Mouse (Mus musculus): ENCODE measurements around the gene Ell2.

The Ell2 gene

DNA sequence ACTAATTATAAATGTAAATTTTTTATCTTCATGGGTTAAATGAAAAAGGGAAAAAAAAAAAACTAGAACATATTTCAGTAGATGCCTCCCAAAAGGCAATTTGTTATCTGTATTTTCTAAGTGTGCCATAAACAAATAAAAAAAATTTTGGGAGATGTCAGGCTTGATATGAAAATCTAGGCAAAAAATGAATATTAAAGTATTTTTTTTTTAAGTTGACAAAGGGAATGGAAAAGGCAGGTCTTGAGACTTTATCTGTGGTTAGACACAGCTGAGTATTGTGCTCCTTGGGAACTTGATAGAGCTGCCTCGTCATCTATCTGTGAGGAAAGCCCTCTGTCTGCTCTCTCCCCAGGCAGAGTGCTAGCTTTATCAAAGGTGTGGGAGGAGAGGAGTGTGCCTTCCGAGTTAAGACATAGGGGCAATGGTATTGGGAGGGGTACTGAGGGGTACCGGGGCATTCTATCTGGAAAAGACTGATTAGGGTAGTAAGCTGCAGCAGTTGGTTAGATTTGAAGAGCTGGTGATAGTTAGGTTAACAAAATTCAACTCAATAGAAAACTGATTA lies 27.1 kb downstream of the Ell2 start:
- DNase-seq = no peak

DNA sequence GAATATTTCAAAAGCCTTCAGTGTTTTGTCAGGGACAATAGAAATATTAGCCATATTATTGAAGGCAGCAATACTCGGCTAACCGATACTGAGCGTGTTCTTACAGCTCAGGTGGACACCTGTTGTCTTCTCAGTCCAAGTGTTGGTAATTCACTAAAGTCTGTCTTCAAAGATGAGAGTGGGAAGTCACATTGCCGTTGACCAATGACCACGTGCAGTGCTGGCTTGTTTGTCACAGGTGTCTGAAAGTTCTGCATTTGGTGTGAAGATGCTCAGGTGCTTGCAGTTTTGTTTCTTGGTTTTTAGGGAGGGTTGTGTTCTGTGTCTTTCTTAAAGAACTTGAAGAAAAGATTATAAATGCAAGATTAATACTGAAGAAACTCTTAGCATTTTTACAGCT lies 27.7 kb downstream of the Ell2 start:
- no peak for DNase-seq

DNA sequence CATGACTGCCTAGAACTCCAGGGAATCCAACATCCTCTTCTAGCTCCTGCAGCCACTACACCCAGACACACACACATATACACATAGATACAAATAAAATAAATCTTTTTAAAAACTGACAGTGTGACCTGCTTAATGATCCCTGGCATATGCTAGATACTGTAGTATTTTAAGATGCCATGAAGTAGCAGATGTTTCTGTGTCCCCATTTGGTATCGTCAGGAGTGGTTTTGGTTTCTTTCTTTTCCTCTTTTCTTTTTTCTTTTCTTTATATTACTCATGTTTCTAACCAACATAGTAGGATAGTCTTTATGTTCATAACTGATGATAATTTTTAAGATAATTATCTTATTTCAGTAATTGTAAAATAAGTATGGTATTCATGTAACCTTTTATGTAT lies 29.0 kb downstream of the Ell2 start:
- no peak for DNase-seq

DNA sequence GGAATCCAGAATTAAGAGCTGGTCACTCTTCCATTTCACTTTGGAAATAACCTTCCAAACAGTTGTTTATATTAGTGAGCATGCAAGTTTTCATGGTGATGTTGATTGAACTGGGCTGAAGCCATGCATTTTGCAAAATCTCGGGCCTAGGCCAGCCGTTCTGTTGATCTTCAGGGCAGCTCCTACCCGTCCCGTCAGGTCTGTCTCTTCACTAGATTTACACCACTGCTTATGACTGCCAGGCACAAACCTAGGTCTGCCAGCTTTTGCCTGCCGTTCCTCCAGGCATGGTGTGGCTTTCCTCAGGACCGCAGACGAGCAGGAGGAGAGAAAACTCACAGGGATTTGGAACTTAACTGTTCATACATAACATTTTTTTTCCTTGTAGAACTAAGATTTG lies 31.4 kb downstream of the Ell2 start:
- DNase-seq = peak; percentile 81

DNA sequence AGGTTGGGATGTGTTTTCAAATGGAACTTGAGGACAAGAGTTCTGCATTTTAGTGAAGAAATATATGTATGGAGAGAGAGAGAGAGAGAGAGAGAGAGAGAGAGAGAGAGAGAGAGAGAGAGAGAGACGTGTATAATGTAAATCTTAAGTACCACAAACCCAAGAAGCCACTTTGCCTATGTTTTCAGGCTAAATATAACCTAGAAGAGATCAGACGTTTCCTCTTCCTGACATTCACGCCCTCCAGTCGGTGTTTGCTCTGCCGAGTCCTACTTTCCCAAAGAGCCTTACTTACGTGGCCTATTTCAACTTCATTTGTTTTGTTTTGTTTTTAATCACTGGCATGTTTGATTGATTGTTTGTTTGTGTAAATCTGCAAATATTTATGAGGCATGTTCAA lies 32.0 kb downstream of the Ell2 start:
- no peak for DNase-seq

DNA sequence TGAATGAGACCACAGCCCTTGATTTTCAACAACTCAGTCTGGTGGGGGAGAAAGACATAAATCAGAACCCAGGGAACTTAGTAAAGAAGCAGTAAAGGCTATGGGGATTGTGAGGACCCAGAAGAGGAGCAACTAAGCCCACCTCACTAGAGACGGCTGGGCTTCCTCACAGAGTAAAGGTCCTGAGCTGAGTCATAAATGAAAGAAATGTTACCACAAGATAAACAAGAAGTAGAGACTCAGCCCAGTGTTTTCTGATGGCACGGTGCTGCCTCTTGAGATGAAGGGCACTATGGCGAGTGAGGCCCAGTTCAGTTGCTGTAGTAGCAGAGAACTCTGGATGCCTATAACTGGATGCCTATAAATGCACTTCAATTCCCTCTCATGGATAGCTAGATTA lies 32.4 kb downstream of the Ell2 start:
- DNase-seq = peak; percentile 50

DNA sequence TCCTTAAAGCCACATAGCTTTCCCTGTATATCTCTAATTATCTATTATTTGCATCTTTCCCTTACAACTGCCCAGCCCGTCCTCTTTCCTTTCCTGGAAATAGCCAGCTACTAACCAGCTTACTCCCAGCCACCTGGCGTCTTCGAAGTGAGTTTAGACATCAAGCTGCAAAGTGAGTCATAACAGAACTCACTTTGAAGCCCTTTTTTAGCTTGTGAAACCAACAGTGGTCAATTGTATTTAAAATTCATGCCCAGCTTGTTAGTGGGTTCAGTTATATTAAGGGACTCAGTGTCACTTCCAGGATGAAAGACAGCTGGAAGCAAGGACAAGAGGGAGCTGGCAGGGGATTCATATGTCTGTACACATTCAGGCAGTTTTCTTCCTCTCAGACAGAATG lies 33.5 kb downstream of the Ell2 start:
- DNase-seq = peak; percentile 67

DNA sequence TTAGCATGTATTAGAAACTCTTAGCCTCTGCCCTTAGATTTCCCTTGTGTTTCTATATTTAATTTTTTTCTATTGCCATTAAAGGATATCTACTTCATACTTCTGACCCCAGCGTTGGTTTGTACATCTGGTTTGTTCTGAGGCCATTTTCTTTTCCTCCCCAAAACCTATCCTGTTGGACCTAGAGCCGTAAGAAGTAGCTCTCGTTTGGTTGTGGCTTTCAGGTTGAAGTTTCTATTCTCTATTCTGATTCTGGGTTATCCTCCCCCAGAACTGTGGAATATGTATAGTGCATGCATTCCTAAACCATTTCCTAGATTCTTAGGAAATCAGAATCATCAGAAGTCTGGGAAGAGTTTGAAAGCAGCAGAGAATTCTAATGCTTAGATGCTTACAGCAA lies 34.6 kb downstream of the Ell2 start:
- no peak for DNase-seq

DNA sequence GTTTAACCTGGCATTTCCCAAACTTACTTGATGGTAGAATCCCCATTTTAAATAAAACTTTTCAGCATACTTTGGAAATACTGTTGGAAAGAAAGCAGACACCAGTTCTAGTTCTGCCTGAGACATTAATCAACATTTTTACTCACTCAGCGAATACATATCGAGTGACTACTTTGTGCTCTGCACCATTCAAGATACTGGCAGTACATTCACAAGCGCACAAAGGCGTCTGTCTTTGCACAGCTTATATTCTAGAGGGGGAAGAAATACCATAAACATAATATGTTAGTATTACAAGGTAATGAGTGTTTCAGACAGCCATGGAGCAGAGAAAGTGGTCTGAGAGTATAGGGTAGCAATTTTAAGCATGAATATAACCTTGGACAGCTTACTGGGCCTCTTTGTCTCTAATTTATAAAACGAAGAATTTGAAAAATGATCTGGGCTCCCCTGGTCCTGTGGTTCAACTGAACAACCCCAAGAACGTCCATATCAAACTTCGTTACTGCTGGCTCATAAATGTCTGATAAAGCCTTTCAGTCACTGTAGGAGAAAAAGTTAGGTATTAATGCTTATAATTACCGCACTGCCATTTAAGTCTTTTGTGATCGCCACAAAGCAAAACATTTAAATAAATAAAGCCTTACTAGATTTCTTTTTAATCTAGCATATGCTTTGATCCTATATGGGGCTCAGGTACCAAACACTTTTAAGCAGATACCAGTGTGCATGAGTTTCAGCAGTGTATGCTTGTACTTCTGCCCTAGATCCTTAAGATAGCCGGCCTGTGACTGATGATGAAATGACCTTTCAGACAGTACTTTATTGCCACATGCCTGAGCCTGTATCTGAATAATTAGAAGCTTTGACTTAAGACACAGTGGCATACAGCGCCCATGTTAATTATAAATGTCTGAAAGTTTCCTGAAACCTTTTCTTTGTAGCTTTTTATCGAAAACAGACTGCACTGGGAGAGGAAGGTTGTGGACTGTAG lies 35.5 kb downstream of the Ell2 start:
- no peak for DNase-seq

DNA sequence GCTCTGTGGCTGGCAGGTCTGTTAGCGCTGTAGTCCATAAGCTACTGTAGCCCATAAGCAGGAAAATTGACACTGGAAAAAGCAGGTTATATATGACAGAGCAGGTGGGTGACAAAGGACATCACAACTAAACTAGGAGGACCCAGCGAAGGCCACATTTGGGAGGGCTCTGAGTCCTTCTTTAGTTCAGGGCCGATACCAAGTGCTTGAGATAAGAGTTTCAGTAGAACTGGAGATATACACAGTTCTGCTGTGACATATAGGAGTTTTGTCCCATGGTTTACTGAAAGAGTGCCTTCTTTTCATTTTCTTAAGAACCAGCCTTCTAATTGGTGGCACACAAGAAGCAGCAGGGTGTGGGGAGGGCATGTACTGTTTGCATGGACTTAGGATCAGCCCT lies 36.4 kb downstream of the Ell2 start:
- no peak for DNase-seq

DNA sequence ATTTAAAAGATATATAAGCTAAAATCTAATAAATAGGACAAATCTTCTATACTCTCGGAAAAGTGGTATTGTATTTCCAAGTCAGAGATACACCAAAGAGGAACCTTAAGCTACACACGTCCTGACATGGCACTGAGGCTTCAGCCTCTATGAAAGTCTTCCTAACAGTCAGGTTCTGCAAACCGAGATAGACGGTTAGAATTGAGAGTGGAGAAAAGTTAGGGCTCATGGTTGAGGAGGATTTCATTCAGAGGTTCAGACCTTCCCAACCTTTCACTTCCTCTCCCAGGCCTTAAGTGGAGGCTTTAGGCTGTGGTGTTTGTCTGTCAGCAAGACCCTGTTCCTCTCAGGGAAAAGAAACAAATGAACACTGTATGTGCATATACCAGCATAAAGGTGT lies 37.5 kb downstream of the Ell2 start:
- DNase-seq = no peak

DNA sequence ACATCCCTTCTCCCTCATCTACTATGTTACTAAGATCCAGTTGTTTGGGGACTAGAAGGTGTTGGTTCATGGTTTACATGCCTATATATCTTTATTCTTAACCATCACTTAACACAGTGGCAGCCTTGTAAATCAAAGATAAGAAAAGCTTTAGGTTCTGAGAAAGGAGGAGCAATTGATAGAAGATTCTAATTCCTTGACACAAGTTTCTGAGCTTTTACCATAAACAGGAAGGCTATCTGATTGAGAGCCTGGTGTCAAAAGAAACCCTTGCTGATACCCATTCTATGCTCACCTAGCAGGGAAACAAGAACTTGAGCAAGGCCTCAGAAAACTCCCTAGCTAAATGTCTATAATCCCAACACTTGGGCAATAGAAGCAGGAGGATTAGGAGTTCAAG lies 38.8 kb downstream of the Ell2 start:
- DNase-seq = no peak

DNA sequence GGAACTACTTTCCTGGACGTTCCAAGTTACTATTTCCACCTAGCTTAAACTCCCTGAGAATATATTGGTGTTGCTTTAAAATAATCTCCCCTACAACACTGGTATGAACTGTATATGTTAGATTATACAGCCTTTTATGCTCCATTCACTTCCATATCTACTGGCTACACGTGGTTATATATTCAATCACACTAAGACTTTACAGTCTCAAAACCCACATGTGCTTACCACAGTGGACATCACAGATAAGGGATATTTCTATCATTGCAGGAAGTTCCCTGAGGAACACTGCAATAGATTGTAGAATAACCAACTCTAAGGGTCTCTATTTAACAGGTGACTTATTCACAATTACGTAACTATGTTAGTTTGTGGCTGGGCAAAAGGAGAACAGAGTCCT lies 40.7 kb downstream of the Ell2 start:
- DNase-seq = peak; percentile 0

DNA sequence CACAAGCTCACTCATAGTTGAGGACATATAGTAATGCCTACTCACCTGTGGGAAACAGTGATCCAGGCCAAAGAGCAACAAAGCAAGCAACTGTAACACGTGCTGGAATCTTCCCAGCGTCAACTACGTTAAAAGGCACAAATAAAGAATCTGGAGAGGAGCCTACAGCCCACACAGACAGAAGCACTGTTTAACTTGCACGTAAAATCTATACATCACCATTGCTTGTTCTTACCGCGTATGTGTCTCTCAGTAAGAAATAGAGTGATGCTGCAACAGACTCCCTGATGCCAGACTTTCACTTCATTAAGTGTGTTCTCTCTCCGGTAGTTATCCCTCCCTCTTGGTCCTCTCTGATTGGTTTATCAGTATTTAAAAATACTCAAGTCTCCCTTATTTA lies 42.1 kb downstream of the Ell2 start:
- DNase-seq = peak; percentile 61

DNA sequence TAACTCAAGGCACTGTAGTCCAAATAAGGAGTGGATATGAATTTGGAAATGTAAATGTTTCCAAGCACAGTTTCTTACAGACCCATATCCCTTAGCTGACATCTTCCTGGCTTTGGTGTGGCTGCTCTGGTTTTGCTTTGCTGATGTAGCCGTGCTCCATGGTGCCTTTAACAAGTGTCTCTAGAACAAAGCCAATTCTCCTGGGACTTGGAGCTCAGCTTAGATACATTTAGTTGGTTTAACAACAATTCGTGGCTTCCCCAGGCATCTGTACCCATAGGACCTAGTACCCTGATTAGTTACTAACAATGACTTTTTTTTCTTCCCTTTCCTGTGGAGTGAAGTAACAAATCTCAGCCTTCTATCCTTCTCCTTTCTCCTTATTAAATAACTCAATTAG lies 44.2 kb downstream of the Ell2 start:
- peak; percentile 64 for DNase-seq

DNA sequence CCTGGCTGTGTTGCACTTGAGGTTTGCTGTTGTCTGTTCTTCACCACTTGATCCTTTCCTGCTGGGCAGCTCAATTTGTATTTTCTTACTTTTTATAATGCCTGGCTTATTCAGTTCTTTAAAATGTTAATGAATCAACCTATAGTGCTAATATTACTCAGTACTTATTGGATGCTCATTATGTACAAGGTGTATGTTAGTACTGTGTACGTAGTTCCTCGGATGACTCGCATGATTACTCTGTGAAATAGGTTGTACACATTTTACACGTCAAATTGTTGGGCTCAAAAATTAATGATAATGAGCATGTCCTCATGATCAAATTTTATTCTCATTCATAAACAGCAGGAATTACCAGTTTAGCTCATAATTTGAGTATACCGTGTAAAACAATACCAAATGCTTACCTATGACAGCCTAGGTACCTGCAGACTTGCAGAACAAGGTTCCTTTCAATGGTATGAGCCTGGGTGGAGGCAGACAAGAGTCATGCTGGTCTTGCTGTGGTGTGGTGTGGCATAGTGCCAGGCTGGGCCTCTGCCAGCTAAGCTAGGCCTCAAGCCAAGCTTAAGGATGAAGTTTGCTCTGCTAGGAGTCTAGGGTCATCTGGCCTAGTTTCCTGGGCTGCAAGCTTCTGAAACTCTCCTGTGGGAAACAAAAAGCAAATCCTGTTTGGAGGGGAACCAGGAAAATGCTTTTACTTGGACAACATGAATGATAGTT lies 45.8 kb downstream of the Ell2 start:
- peak; percentile 98 for DNase-seq

DNA sequence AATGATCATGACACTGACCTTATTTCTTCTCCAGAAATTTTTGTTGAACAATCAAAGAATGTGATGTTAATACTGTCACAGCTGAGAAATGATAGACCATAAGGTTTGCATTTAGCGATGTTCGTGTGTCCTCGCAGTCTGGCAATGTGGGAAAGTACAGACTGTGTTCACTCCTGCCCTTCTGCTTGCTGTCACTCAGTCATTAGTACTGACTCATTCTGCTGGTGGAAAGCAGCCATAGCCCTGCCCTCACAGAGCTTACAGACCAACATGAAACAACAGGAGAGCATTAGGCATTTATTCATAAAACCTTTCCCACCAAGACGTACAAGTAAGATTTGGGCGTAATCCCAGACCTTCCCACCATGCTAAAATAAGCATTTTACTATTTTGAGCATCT lies 47.8 kb downstream of the Ell2 start:
- DNase-seq = peak; percentile 85

DNA sequence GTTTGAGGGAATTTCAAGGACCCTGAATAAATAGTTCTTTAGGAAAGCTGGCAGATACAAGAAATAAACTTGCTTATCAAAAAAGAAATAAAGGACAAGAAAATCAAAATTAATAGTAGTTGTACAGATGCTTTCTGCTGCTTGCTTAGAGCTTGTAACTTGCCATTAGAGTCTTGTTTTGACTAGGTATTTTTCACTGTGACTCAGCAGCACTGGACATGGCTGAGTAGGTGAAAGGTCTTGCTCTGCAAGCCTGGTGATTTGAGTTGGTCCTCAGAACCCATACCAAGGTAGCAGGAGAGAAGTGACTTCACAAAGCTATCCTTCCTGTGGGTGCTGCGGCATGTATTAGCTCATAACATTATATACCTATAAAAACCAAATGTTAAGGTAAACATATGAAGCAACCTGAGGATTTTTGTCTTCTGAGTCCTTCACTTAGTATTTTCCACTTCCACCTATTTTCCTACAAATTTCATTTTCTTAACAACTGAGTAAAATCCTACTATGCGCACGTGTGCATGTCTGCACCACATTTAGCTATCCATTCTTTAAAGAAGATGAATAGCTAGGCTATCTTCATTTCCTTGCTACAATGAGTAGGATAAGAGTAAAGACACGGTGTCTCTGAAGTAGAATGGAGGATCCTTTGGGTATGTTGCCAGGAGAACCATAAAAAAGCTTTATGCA lies 54.4 kb downstream of the Ell2 start:
- peak; percentile 81 for DNase-seq

DNA sequence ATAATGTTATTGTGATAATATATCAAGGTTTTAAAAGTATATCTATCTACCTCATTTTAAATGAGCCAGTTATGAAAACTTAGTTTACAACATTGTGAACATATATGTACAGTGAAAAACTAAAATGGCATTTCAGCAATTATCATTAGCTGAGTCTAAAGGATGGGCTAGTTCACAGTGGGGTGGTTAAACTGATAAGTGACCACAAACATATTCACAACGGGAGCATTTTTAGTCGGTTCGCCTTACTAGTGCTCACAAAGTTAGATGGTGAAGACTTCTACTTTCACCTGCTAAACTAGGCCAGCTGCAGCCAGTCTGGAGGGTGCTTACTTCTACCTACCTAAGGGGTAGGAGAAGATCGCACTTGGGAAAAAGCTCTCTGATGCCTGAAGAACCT lies 56.2 kb downstream of the Ell2 start:
- DNase-seq = peak; percentile 25

DNA sequence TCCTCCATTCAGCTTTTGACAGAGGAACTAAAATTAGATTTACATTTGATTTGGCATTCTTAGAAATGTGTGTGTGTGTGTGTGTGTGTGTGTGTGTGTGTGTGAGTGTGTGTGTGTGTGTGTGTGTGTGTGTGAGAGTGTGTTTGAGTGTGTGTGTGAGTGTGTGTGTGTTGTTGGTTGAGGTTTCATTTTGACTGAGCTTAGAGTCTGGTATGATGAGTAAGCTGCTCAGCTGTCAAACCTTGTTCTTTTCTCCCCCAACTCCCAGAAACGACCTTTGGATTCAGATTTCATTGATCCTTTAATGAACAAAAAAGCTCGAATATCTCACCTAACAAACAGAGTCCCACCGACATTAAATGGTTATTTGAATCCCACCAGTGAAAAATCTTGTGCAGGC lies 56.7 kb downstream of the Ell2 start:
- DNase-seq = no peak

DNA sequence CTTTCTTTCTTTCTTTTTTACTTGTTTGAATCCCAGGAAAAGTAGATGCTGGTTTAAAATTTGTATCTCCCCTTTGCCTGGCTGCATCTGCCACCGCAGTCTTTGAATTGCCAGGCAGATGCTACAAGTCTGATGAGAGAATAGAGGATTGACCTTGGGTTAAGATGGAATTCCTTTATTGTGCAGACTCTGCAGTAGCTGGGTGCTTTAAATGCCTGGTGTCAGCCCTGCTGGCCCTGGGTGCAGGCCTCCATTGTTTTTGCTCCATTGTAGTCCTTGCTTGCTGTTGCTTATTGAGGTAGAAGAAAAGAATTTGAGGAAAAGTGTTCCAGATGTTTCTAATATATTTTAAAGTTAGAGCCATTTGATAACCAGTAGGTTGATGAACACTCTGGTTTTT lies 59.2 kb downstream of the Ell2 start:
- no peak for DNase-seq

DNA sequence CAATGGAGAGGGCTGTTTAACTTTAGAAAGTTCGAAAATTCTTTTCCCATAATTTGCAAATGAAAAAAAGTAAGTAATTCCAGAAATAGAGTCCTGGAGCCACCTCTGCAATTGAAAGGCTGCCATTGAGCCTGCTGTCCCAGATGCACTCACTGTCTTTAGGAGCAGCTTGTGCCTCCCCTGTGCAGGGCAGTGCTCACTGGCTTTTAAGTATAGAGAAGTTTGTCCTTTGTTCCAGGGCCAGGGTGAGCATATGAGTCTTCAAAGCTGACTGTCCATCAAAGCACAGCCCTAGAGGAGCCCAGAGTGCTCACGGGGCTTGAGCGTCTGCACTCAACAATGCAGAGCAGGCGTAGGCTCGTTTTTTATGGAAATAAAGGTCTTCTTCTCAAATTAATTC lies 59.7 kb downstream of the Ell2 start:
- DNase-seq = peak; percentile 42

DNA sequence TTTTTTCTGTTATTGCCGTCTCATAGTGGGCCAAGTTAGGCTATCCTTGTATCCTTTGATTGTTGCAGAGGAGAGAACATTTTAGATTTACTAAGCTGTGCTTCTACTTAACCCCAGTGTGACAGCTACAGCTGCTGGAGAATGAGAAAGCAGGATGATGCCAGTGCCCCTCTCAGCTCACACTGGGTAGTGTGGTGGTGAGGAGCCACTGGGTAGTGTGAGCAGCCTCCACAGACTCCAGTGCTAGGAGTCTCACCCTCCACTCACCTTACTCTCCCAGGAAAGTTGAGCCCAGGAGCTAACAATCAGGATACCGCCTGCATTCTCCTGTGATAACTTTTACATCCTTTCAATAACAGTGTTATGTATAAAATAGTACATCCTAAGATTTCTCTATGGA lies 60.4 kb downstream of the Ell2 start:
- DNase-seq = peak; percentile 51
